Mouse (Mus musculus): ENCODE measurements around the gene Rcan2. TPM values are rescaled to one million over a fixed set of nuclear protein-coding genes. Genes with fewer than 3 reads are reported as not detected.
A peak's percentile ranks its signal among the peaks of the same experiment; 100 is the strongest.
"Not testable (repeated sequence)": the region's sequence is repeated elsewhere in the genome, so short reads cannot be mapped to it uniquely, and the experiment has no call there.

Rcan2 gene
- polyA plus RNA-seq, 1 experiment from 2014 or later: 14.5 TPM

GRCm38 (mm10) chr17:43806841-43807240, 5.7 kb downstream of the Rcan2 start:
- H3K27ac ChIP-seq: no peak overlapping the region
- no peak for DNase-seq (ENCODE audit: low spot score)
- no peak overlapping the region for H3K4me3 ChIP-seq
- peaks cover 15% of the 10 kb centered on the region; the same call in 1 of the 2 replicates for H3K27me3 ChIP-seq (ENCODE audit: insufficient read depth, poor library complexity, severe bottlenecking)
- peaks cover 13% of the 10 kb centered on the region for H3K4me1 ChIP-seq
- H3K36me3 ChIP-seq: no peaks in the 10 kb centered on the region
- no peaks in the 10 kb centered on the region for H3K9me3 ChIP-seq
- WGBS: 58% methylated on average over 4 of the region's 4 CpGs

GRCm38 (mm10) chr17:43811453-43811852, 10.3 kb downstream of the Rcan2 start:
- DNase-seq (ENCODE audit: low spot score): no peak
- Histone ChIP-seq H3K4me1 (peaks cover 11% of the 10 kb centered on the region; the same call in 1 of the 2 replicates), H3K27ac (no peak overlapping the region), H3K27me3 (ENCODE audit: insufficient read depth, poor library complexity, severe bottlenecking) (no peaks in the 10 kb centered on the region), H3K4me3 (no peak overlapping the region), H3K9me3 (no peaks in the 10 kb centered on the region), H3K36me3 (no peaks in the 10 kb centered on the region)
- 64% methylated on average over 4 of the region's 4 CpGs for WGBS

- 81% methylated on average over 4 of the region's 4 CpGs for WGBS
- H3K4me1 ChIP-seq: peaks cover 9% of the 10 kb centered on the region; the same call in 1 of the 2 replicates
- H3K4me3 ChIP-seq: no peak overlapping the region
- peak; percentile 66 for DNase-seq (ENCODE audit: low spot score)
- H3K36me3 ChIP-seq: no peaks in the 10 kb centered on the region
- H3K9me3 ChIP-seq: no peaks in the 10 kb centered on the region
- no peaks in the 10 kb centered on the region for H3K27me3 ChIP-seq (ENCODE audit: insufficient read depth, poor library complexity, severe bottlenecking)
- no peak overlapping the region for H3K27ac ChIP-seq
These were observed 14.2 kb downstream of the Rcan2 start for GRCm38 (mm10) chr17:43815376-43815775.

GRCm38 (mm10) chr17:43816480-43816879, 15.3 kb downstream of the Rcan2 start:
- no peak overlapping the region for H3K4me3 ChIP-seq
- H3K27me3 ChIP-seq (ENCODE audit: insufficient read depth, poor library complexity, severe bottlenecking): no peaks in the 10 kb centered on the region
- no peak overlapping the region for H3K27ac ChIP-seq
- 86% methylated on average over 1 of the region's 1 CpGs for WGBS
- peaks cover 5% of the 10 kb centered on the region; the same call in 1 of the 2 replicates for H3K4me1 ChIP-seq
- H3K36me3 ChIP-seq: no peaks in the 10 kb centered on the region
- DNase-seq (ENCODE audit: low spot score): peak; percentile 75
- no peaks in the 10 kb centered on the region for H3K9me3 ChIP-seq

DNA sequence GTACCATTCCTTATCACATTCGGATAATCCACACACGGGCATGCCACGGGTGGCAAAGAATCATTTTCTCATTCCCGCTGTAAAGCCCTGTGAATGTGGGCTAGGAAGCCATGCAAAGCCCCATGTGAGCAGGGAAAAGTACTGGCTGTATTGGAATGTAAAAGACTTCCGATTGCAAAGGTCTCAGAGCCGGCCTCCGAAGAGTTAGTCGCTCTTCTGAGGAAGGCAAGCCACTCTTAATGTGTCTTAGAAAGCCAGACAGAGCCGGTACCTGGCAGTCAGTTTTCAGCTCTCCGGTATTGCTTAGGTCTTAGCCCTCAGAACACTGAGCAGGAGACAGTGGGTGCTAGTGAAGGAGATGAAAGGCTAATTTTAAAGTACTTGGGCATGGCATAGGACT, 16.0 kb downstream of the Rcan2 start:
- Histone ChIP-seq H3K9me3 (no peaks in the 10 kb centered on the region), H3K36me3 (no peaks in the 10 kb centered on the region), H3K4me1 (peaks cover 5% of the 10 kb centered on the region; the same call in 1 of the 2 replicates), H3K27me3 (ENCODE audit: insufficient read depth, poor library complexity, severe bottlenecking) (no peaks in the 10 kb centered on the region), H3K4me3 (no peak overlapping the region), H3K27ac (no peak overlapping the region; the same call in 1 of the 2 replicates)
- DNase-seq (ENCODE audit: low spot score): peak; percentile 58
- 78% methylated on average over 10 of the region's 10 CpGs for WGBS

DNA sequence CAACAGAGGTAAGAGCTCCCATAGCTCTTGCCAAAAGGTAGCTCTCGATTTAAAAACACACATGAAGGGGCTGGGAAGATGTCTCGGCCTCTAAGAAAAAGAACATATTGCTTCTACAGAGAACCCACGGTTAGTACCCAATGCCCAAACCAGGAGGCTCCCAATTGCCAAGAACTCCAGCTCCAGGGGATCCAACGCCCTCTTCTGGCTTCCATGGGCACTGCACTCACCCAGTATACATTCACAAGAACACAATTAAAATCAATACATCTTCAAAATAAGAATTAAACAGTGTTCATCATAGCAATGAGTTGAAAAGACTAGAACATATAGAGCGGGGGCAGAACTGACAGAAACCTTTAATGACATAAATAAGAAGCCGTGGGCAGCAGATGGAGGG, 17.2 kb downstream of the Rcan2 start:
- DNase-seq (ENCODE audit: low spot score): peak; percentile 20
- no peak overlapping the region for H3K4me3 ChIP-seq
- no peak overlapping the region for H3K27ac ChIP-seq
- no peaks in the 10 kb centered on the region for H3K9me3 ChIP-seq
- H3K27me3 ChIP-seq (ENCODE audit: insufficient read depth, poor library complexity, severe bottlenecking): no peaks in the 10 kb centered on the region
- no peaks in the 10 kb centered on the region for H3K36me3 ChIP-seq
- H3K4me1 ChIP-seq: peaks cover 5% of the 10 kb centered on the region; the same call in 1 of the 2 replicates
- WGBS: 77% methylated on average over 6 of the region's 6 CpGs

- Histone ChIP-seq H3K27ac (no peak overlapping the region), H3K27me3 (ENCODE audit: insufficient read depth, poor library complexity, severe bottlenecking) (no peaks in the 10 kb centered on the region), H3K36me3 (no peaks in the 10 kb centered on the region), H3K4me1 (peaks cover 9% of the 10 kb centered on the region), H3K4me3 (no peak overlapping the region), H3K9me3 (no peaks in the 10 kb centered on the region)
- 82% methylated on average over 2 of the region's 2 CpGs for WGBS
- peak; percentile 35 for DNase-seq (ENCODE audit: low spot score)
These were observed 19.8 kb downstream of the Rcan2 start for GRCm38 (mm10) chr17:43820904-43821303.

- Histone ChIP-seq H3K27ac (no peak overlapping the region), H3K9me3 (no peaks in the 10 kb centered on the region), H3K36me3 (no peaks in the 10 kb centered on the region), H3K27me3 (ENCODE audit: insufficient read depth, poor library complexity, severe bottlenecking) (no peaks in the 10 kb centered on the region), H3K4me1 (peaks cover 9% of the 10 kb centered on the region), H3K4me3 (no peak overlapping the region)
- DNase-seq (ENCODE audit: low spot score): peak; percentile 41
- WGBS: 76% methylated on average over 6 of the region's 6 CpGs
These were observed 21.1 kb downstream of the Rcan2 start for GRCm38 (mm10) chr17:43822207-43822606.

DNA sequence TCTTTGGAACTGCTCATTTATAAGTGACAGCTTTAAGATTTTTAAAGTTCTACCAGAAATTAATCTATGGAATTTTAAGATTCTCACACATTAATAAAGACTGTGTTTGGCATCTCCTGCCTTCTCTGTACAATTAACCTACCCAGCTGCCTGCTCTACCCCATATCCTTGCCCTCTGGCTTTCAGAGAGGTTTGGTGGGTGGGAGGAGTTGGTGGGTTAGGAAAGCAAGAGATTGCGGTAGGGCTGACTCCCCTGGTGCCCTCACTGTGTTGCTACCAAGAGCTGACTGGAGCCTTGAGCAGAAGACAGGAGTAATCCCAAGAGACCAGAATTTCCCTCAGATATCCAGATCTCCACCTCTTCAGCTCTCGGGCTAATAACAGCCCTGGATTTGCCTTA, 21.5 kb downstream of the Rcan2 start:
- H3K27me3 ChIP-seq (ENCODE audit: insufficient read depth, poor library complexity, severe bottlenecking): no peaks in the 10 kb centered on the region
- peaks cover 9% of the 10 kb centered on the region for H3K4me1 ChIP-seq
- DNase-seq (ENCODE audit: low spot score): peak; percentile 50
- no peaks in the 10 kb centered on the region for H3K36me3 ChIP-seq
- no peak overlapping the region for H3K27ac ChIP-seq
- WGBS: 45% methylated on average over 2 of the region's 2 CpGs
- H3K4me3 ChIP-seq: no peak overlapping the region
- no peaks in the 10 kb centered on the region for H3K9me3 ChIP-seq

GRCm38 (mm10) chr17:43824781-43825410, 23.7 kb downstream of the Rcan2 start:
- Histone ChIP-seq H3K27ac (peak overlapping the region; percentile 79), H3K36me3 (no peaks in the 10 kb centered on the region), H3K4me3 (no peak overlapping the region), H3K9me3 (no peaks in the 10 kb centered on the region), H3K27me3 (ENCODE audit: insufficient read depth, poor library complexity, severe bottlenecking) (no peaks in the 10 kb centered on the region), H3K4me1 (peaks cover 9% of the 10 kb centered on the region)
- 65% methylated on average over 10 of the region's 10 CpGs for WGBS
- peak; percentile 74 for DNase-seq (ENCODE audit: low spot score)

- not testable (repeated sequence) for H3K4me3 ChIP-seq; H3K27me3 ChIP-seq (ENCODE audit: insufficient read depth, poor library complexity, severe bottlenecking); H3K9me3 ChIP-seq; H3K4me1 ChIP-seq; H3K36me3 ChIP-seq
- DNase-seq (ENCODE audit: low spot score): peak; percentile 27
- peak overlapping the region; percentile 79; the same call in 1 of the 2 replicates for H3K27ac ChIP-seq
- 29% methylated on average over 1 of the region's 1 CpGs for WGBS
These were observed 24.2 kb downstream of the Rcan2 start for GRCm38 (mm10) chr17:43825411-43825785.

- H3K36me3 ChIP-seq: no peaks in the 10 kb centered on the region
- no peaks in the 10 kb centered on the region for H3K9me3 ChIP-seq
- WGBS: 41% methylated on average over 3 of the region's 3 CpGs
- no peak for DNase-seq (ENCODE audit: low spot score)
- no peaks in the 10 kb centered on the region for H3K27me3 ChIP-seq (ENCODE audit: insufficient read depth, poor library complexity, severe bottlenecking)
- peaks cover 9% of the 10 kb centered on the region for H3K4me1 ChIP-seq
- H3K4me3 ChIP-seq: no peak overlapping the region
- no peak overlapping the region for H3K27ac ChIP-seq
These were observed 26.1 kb downstream of the Rcan2 start for GRCm38 (mm10) chr17:43827261-43827660.

DNA sequence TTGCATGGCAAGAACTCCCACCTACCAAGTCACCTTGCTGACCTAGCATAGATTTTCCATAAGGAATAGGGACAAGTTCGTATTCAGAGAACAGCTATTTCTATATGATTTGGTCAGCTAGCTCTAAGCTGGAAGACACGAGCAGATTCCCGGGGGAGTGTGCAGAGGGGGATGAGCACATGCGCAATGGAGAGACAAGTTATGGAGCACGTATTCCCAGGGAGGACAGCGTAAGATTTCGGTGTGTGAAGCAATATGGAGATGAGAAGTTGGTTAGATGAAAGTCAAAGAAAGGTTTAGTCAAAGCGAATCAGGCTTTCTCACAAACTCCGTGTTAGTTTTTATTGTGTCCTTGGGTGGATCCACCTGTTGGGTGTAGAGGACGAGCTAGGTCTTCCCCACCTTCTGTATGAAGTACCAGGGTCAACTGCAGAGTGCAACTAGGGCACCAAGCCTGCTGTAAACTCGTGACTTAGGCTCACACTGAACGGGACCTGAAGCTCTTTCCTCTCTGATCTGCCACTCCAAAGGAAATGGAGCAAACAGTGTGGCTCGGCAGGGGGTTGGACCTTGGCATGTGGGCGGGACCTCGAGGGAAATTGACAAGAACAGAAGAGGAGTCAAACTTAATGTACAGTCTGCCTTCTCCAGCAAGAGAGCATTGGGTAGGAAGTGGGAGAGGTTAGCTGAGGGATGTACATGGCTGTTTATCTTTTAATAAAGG, 31.4 kb downstream of the Rcan2 start:
- H3K27ac ChIP-seq: no peak overlapping the region
- H3K4me1 ChIP-seq: no peaks in the 10 kb centered on the region
- H3K9me3 ChIP-seq: no peaks in the 10 kb centered on the region
- no peaks in the 10 kb centered on the region for H3K27me3 ChIP-seq (ENCODE audit: insufficient read depth, poor library complexity, severe bottlenecking)
- no peaks in the 10 kb centered on the region for H3K36me3 ChIP-seq
- no peak for DNase-seq (ENCODE audit: low spot score)
- WGBS: 71% methylated on average over 15 of the region's 15 CpGs
- no peak overlapping the region for H3K4me3 ChIP-seq

Data from heart, embryonic 10.5 days (tissue).